Mouse (Mus musculus) layer of hippocampus, adult 9-11 months (tissue): ENCODE results near the gene 5330417C22Rik.

Source experiments
- DNase-seq: peaks from one replicate; pipeline ENCODE4 v3.0.0; 2022

The 5330417C22Rik gene

GRCm38 (mm10) chr3:108410359-108410714 lies 126.0 kb downstream of the 5330417C22Rik start:
- no peak for DNase-seq

- no peak for DNase-seq
Observed at GRCm38 (mm10) chr3:108409656-108410358, 126.5 kb downstream of the 5330417C22Rik start.

GRCm38 (mm10) chr3:108408517-108409008 lies 127.8 kb downstream of the 5330417C22Rik start:
- no peak for DNase-seq

GRCm38 (mm10) chr3:108406306-108406885 lies 129.9 kb downstream of the 5330417C22Rik start:
- peak; percentile 76 for DNase-seq
